Mouse (Mus musculus) hindbrain, embryonic 12.5 days (tissue): ENCODE results near the gene Tmem167. TPM values are rescaled to one million over a fixed set of nuclear protein-coding genes. Genes with fewer than 3 reads are reported as not detected.

Experiments used
- ATAC-seq: fragments of 200-750 bp; cut with Nextera tagmentation; 2 replicates; pipeline ENCODE4 v1.8.0; 2017; ENCODE audit warnings: moderate TSS enrichment; ENCODE audit not compliant: low FRiP score
- H3K27ac ChIP-seq: fragments of 300-500 bp; sonication (generic); 2 replicates; pipeline ENCODE4 v1.5.1; 2016; ENCODE audit warnings: mild to moderate bottlenecking
- H3K27me3 ChIP-seq: fragments of 300-500 bp; sonication (generic); 2 replicates; pipeline ENCODE4 v1.6.1; 2016; ENCODE audit warnings: mild to moderate bottlenecking
- H3K36me3 ChIP-seq: fragments of 300-500 bp; sonication (generic); 2 replicates; pipeline ENCODE4 v1.6.1; 2016; ENCODE audit warnings: mild to moderate bottlenecking
- H3K4me1 ChIP-seq: fragments of 300-500 bp; sonication (generic); 2 replicates; pipeline ENCODE4 v1.6.1; 2016
- H3K4me2 ChIP-seq: fragments of 300-500 bp; sonication (generic); replicated peaks from 2 replicates; pipeline ENCODE4 v1.6.1; 2016; ENCODE audit warnings: mild to moderate bottlenecking
- H3K4me3 ChIP-seq: fragments of 300-500 bp; sonication (generic); 2 replicates; pipeline ENCODE4 v1.5.1; 2016; ENCODE audit warnings: mild to moderate bottlenecking
- H3K9ac ChIP-seq: fragments of 300-500 bp; sonication (generic); 2 replicates; pipeline ENCODE4 v1.6.1; 2016; ENCODE audit warnings: mild to moderate bottlenecking, moderate library complexity
- H3K9me3 ChIP-seq: fragments of 300-500 bp; sonication (generic); replicated peaks from 2 replicates; pipeline ENCODE4 v1.6.1; 2016; ENCODE audit warnings: mild to moderate bottlenecking
- WGBS: fragments of 180-500 bp; shearing (Covaris S2); methylation state at CpG from one replicate; pipeline ENCODE4 v1.1.7; 2016; 5-methylcytosine and 5-hydroxymethylcytosine counted together
- polyA plus RNA-seq: library from polyadenylated mRNA; unstranded; fragments of >200 nt; fragmentation: Nextera tagmentation; extraction: Ambion mirVana; gene quantifications from 2 replicates; pipeline ENCODE4 v1.2.1, GENCODE M21; 2016

Gene Tmem167
- polyA plus RNA-seq, 1 experiment from 2014 or later, result 60.5 TPM

DNA sequence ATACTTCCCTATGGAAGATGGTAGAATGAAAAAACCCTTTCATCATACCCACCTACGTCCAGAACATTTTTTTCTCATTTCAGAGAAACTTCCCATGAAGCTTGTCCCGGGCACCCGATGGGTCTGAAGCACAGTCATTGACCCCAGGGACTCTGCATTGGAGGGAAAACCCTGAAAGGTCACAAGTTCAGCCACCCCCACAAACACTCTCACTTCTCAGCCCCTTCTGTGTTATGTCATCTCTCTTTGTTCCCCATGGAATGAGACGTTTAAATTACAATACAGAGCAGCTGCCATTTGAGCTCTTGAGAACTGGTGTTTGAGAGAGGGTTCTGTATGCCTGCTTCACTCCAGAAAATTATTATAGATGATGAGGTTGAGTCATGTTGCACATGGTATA lies 54.3 kb downstream of the Tmem167 start:
- H3K36me3 ChIP-seq, result no peaks in the 10 kb centered on the region
- ATAC-seq, result no peak
- no peak overlapping the region for H3K27ac ChIP-seq
- no peaks in the 10 kb centered on the region for H3K27me3 ChIP-seq
- H3K4me1 ChIP-seq, result peaks cover 2% of the 10 kb centered on the region; the same call in 1 of the 2 replicates
- H3K4me3 ChIP-seq, result no peak overlapping the region
- no peak overlapping the region for H3K9ac ChIP-seq
- no peak overlapping the region for H3K4me2 ChIP-seq
- no peaks in the 10 kb centered on the region for H3K9me3 ChIP-seq
- 4% methylated on average over 4 of the region's 4 CpGs for WGBS

DNA sequence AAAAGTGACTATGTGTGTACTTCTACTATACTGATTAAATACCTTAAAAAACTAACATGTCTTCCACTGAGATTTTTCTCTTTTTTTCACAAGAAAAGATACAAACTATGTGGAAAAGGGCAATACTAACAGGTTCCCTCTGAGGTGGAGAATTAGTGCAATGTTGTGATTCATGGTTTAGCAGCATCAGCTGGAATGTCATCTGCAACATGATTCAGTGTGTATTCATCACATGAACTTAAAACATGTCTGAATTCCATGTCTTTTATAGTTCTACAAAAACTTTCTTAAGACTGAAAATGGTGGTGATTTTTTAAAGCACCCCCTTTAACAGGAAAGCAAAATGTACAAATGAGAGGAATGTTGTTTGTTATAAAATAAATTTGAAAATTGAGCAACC lies 63.0 kb downstream of the Tmem167 start:
- Histone ChIP-seq H3K9ac (no peak overlapping the region), H3K4me3 (no peak overlapping the region), H3K9me3 (no peaks in the 10 kb centered on the region), H3K36me3 (no peaks in the 10 kb centered on the region), H3K4me2 (no peak overlapping the region), H3K27ac (no peak overlapping the region), H3K4me1 (peaks cover 6% of the 10 kb centered on the region; the same call in 1 of the 2 replicates), H3K27me3 (no peaks in the 10 kb centered on the region)
- ATAC-seq, result no peak

DNA sequence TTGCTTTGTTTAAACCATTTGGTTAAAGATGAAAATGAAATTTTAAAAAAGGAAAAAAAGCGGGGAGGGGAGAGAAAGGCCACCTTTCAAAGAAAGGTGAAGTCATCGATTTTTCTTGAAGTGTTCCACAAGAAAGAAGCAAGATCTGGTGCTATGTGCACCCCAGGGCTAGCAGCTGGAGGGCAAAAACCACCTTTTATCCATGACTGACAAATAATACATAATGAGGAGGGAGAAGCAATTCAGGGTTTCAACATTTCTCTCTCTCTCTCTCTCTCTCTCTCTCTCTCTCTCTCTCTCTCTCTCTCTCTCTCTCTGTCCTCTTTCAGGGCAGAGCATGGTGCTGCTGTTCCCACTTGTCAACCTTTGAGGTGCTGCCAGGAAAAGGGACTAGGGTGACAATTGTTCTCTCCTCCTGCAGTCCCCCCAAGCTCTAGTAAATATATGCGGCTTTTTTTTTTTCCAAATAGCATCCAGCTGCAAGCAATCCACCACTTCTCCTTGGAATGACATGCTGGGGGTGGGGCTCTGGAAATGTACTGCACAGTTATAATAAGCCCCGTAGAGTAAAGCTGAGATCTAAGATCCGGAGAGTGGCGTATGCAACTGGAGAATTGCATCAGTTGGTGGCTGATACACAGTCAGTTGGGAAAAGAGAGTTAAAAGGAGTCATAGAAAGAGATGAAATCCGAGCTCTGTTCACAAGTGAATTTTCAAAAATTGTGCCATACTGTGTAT lies 63.8 kb downstream of the Tmem167 start:
- Histone ChIP-seq H3K27ac (peak overlapping the region; percentile 30; the same call in 1 of the 2 replicates), H3K9ac (no peak overlapping the region), H3K4me3 (no peak overlapping the region), H3K9me3 (no peaks in the 10 kb centered on the region), H3K4me2 (0 out of 2 replicates have a peak overlapping the region, but pooled peaks have one; percentile 6), H3K27me3 (no peaks in the 10 kb centered on the region), H3K4me1 (peaks cover 6% of the 10 kb centered on the region; the same call in 1 of the 2 replicates), H3K36me3 (no peaks in the 10 kb centered on the region)
- WGBS, result 35% methylated on average over 7 of the region's 7 CpGs
- peak; percentile 69 for ATAC-seq

DNA sequence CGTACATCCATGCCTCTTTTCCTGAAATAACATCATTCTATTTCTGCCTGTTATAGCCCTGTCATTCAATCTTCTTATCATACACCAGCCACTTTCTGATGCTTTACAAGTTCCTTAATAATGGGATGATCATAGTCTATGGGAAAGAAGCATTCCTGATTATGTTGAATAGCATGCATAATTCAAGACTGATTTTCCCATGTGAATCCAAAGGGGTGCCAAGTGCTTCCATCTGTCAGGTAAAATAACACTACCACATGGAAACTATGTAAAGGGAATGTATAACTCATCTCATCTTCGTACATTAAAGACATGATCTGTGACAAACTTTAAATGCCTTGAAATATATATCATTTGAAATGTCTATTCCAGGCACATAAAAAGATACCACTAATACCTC lies 75.2 kb downstream of the Tmem167 start:
- 86% methylated on average over 2 of the region's 2 CpGs for WGBS
- no peaks in the 10 kb centered on the region for H3K9me3 ChIP-seq
- no peak overlapping the region for H3K27ac ChIP-seq
- H3K4me2 ChIP-seq, result no peak overlapping the region
- no peaks in the 10 kb centered on the region for H3K27me3 ChIP-seq
- no peak overlapping the region for H3K9ac ChIP-seq
- no peaks in the 10 kb centered on the region for H3K36me3 ChIP-seq
- no peaks in the 10 kb centered on the region for H3K4me1 ChIP-seq
- H3K4me3 ChIP-seq, result no peak overlapping the region
- no peak for ATAC-seq

DNA sequence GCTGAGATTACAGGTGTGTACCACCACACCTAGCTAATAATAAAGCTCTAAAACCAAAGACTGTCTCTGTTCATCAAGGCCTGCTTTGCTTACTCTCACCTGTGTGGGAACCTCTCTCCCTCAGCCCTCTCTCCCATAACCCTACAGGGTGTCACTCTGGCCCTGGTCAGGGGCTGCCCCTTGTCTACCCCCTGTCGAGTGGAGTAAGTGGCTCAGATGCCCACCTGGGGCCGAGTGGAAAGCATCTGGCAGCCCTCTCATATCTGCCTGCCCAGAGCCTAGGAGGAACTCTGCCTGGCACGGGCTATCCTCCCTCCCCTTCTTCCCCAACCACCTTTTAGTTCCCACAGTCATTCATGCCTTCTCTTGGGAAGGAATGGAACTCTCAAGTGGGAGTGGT lies 78.1 kb downstream of the Tmem167 start:
- Histone ChIP-seq H3K9me3 (no peaks in the 10 kb centered on the region), H3K4me3 (no peak overlapping the region), H3K4me1 (no peaks in the 10 kb centered on the region), H3K4me2 (no peak overlapping the region), H3K27ac (no peak overlapping the region), H3K27me3 (no peaks in the 10 kb centered on the region), H3K9ac (no peak overlapping the region), H3K36me3 (no peaks in the 10 kb centered on the region)
- ATAC-seq, result no peak
- 47% methylated on average over 3 of the region's 3 CpGs for WGBS

DNA sequence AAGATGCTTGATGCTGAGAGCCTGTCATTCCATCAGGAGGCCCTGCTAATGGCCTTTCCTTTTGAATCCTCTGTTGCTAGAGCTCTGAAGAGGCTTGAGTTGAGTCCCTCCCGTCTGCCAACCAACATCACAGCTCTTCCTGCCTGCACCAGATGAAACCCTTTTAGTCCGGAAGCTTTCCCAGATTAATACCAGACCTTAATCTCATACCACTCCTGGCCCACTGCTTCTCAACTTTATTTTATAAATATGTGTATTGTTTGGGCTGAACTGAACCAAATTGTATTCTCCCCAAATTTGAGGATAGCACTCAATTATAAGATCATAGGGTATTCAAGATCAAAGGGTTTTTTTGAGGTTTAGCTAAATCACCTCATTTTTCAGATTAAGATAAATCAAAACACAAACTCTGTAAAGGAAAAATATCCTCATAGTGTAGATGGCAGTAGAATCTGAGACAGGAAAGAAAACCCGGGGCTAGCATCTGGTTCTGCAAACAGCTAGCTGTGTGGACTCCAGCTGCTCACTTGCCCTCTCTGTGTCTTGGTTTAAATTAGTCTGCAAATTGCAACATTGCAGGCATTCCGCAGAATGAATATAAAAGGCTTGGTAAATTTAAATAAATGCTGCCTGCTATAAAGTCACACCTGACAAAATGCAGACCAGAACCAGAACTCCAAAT lies 81.3 kb downstream of the Tmem167 start:
- no peak overlapping the region for H3K27ac ChIP-seq
- H3K4me3 ChIP-seq, result no peak overlapping the region
- no peaks in the 10 kb centered on the region for H3K36me3 ChIP-seq
- no peak for ATAC-seq
- H3K27me3 ChIP-seq, result no peaks in the 10 kb centered on the region
- no peak overlapping the region for H3K9ac ChIP-seq
- H3K9me3 ChIP-seq, result no peaks in the 10 kb centered on the region
- 40% methylated on average over 4 of the region's 4 CpGs for WGBS
- H3K4me1 ChIP-seq, result no peaks in the 10 kb centered on the region
- H3K4me2 ChIP-seq, result no peak overlapping the region

DNA sequence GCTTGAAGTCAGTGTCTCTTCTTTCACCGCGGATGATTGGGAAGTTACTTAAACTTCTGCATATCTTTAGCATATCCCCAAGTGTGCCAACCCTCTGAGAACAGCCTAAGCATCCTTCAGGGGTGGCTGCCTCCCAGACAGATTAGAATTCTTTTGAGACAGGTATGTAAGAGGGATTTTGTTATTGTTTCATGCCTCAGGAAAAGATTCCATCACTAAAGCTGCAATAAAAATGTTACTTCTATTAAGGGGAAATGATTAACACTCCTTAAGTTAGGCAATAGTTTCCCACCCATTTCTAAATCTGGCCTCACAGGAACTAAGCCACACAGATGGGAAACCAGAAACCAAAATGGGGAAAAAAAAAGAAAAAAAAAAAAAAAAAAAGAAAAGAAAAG lies 81.9 kb downstream of the Tmem167 start:
- H3K4me2 ChIP-seq, result no peak overlapping the region
- no peaks in the 10 kb centered on the region for H3K36me3 ChIP-seq
- H3K27ac ChIP-seq, result no peak overlapping the region
- H3K9me3 ChIP-seq, result no peaks in the 10 kb centered on the region
- H3K9ac ChIP-seq, result no peak overlapping the region
- H3K27me3 ChIP-seq, result no peaks in the 10 kb centered on the region
- no peak overlapping the region for H3K4me3 ChIP-seq
- ATAC-seq, result no peak
- WGBS, result 34% methylated on average over 2 of the region's 2 CpGs
- no peaks in the 10 kb centered on the region for H3K4me1 ChIP-seq

DNA sequence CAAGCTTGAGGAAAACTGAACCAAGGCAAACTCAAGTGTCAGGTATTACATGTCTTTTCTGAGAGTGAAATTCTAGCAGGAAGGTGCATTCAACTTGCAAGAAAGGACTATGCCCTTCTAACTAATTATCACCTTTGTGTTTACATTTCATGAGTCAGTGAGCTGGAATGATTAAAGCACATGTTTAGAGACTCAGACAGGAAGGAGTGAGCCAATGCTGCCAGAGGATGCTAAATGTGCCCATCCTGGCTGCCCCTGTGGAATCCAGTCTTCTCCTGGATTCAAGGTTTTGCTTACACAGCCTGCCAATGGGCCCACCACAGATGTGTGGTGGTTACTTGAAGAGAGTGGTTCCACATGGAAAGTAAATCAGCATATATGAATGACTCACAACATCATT lies 82.5 kb downstream of the Tmem167 start:
- Histone ChIP-seq H3K27ac (no peak overlapping the region), H3K4me2 (no peak overlapping the region), H3K9ac (no peak overlapping the region), H3K4me3 (no peak overlapping the region), H3K36me3 (no peaks in the 10 kb centered on the region), H3K27me3 (no peaks in the 10 kb centered on the region), H3K9me3 (no peaks in the 10 kb centered on the region), H3K4me1 (no peaks in the 10 kb centered on the region)
- ATAC-seq, result no peak

DNA sequence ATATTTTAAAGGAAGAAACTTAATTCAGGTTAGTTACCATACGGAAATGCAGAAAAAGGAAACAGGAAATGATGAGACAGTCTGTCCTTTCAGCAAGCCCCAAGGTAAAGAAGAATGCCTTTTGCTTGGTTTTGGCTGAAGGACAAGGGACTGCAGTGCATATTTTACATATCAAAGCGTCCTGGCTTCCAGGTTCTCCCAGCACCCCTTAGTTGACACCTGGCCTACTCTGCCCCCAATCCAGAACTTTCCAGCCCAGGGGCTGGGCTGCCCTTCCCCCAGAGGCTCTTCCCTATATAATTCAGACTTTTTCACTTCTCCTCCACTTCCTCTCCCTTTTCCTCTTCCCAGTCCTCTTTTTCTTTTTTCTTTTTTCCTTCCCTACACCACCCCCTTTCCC lies 86.7 kb downstream of the Tmem167 start:
- Histone ChIP-seq H3K36me3 (no peaks in the 10 kb centered on the region), H3K9ac (no peak overlapping the region), H3K4me3 (no peak overlapping the region), H3K4me1 (no peaks in the 10 kb centered on the region), H3K9me3 (no peaks in the 10 kb centered on the region), H3K27me3 (no peaks in the 10 kb centered on the region), H3K27ac (no peak overlapping the region), H3K4me2 (no peak overlapping the region)
- no peak for ATAC-seq
- WGBS, result 59% methylated on average over 2 of the region's 2 CpGs

DNA sequence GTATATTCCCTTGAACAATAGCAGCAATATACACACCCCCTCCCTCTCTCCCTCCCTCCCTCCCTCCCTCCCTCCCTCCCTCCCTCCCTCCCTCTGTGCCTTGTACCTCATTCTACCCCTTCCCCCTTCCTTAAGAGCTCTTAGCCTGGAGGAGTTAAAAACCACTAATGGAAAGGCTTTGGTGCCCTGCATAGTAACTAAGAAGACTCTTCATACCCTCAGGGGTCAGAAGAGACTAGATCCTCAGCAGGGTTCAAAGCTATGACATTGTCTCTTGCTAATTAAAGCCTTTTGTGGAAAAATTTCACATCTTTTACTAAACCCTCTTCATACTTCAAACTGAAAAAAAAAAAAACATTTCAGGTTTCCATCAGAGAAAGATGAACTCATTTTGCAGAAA lies 93.3 kb downstream of the Tmem167 start:
- Histone ChIP-seq H3K4me2 (no peak overlapping the region), H3K9ac (no peak overlapping the region), H3K9me3 (no peaks in the 10 kb centered on the region), H3K36me3 (no peaks in the 10 kb centered on the region), H3K27me3 (no peaks in the 10 kb centered on the region), H3K4me1 (peaks cover 2% of the 10 kb centered on the region; the same call in 1 of the 2 replicates), H3K4me3 (no peak overlapping the region), H3K27ac (no peak overlapping the region)
- 0 out of 2 replicates have a peak, but pooled peaks have one; percentile 61 for ATAC-seq

DNA sequence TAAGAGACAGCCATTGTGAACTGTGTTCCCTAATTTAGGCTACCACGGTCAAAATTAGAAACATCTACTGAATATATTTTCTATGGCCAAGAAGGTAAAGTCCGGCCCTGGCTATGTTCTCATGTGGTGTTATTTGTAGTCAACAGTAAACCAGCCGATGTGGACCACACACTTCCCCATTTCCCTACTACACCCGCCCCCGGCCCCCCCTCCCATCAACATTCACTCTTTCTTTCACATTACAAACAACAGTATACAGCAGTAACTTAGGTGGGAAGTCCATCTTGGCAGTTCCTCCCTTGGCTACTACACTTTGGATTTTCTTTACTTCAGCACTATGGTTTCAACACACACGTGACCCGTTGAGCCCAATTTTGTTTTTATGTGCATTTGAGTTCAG lies 94.6 kb downstream of the Tmem167 start:
- H3K4me1 ChIP-seq, result peaks cover 2% of the 10 kb centered on the region; the same call in 1 of the 2 replicates
- no peaks in the 10 kb centered on the region for H3K36me3 ChIP-seq
- 90% methylated on average over 7 of the region's 7 CpGs for WGBS
- H3K9me3 ChIP-seq, result no peaks in the 10 kb centered on the region
- no peak overlapping the region for H3K27ac ChIP-seq
- H3K9ac ChIP-seq, result no peak overlapping the region
- no peak overlapping the region for H3K4me3 ChIP-seq
- no peaks in the 10 kb centered on the region for H3K27me3 ChIP-seq
- H3K4me2 ChIP-seq, result no peak overlapping the region
- ATAC-seq, result no peak

DNA sequence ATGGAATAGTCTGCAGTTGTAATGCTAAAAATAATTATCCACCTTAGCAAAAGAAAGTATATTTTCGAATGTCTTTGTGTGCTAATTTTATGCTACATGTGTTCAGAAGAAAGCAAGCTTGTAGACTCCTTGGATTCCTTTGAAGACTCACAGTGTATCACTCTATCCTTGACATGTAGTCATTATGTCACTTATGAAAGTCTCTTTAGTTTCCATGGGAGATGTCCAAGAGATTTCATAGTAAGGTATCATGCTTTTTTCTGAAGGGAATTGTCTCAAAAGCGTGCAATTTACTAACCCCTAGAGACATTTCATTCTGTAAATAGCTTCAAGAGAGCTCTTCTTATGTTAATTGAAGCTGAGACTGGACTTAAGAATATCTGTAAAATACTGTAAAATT lies 97.8 kb downstream of the Tmem167 start:
- no peaks in the 10 kb centered on the region for H3K27me3 ChIP-seq
- H3K36me3 ChIP-seq, result no peaks in the 10 kb centered on the region
- H3K4me2 ChIP-seq, result no peak overlapping the region
- H3K4me1 ChIP-seq, result peaks cover 2% of the 10 kb centered on the region; the same call in 1 of the 2 replicates
- no peak overlapping the region for H3K9ac ChIP-seq
- H3K27ac ChIP-seq, result no peak overlapping the region
- ATAC-seq, result no peak
- no peaks in the 10 kb centered on the region for H3K9me3 ChIP-seq
- 37% methylated on average over 2 of the region's 2 CpGs for WGBS
- H3K4me3 ChIP-seq, result no peak overlapping the region

DNA sequence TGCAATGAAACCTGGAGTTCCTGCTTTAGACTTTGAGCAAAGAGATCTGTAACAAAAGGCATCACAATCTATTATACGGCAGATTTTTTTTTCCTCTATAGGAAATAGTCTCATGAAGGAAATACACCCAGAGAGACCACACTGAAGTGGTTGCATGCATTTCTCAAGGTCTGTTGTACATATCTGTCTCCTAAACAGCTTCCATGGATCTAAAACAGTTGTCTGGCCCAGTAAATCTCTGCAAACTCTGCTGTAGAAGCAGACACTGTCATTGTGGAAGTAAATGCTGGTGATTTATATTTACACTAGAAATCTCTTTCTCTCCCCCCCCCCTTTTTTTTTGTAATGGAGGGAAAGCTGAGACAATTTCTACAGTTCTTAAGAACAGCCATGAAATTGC lies 99.1 kb downstream of the Tmem167 start:
- H3K27ac ChIP-seq, result no peak overlapping the region
- no peak overlapping the region for H3K4me3 ChIP-seq
- ATAC-seq, result no peak
- 40% methylated on average over 1 of the region's 1 CpGs for WGBS
- no peaks in the 10 kb centered on the region for H3K4me1 ChIP-seq
- no peaks in the 10 kb centered on the region for H3K9me3 ChIP-seq
- H3K27me3 ChIP-seq, result no peaks in the 10 kb centered on the region
- H3K4me2 ChIP-seq, result no peak overlapping the region
- H3K9ac ChIP-seq, result no peak overlapping the region
- no peaks in the 10 kb centered on the region for H3K36me3 ChIP-seq
